Mouse (Mus musculus): ENCODE measurements around the gene Asic3. TPM values are rescaled to one million over a fixed set of nuclear protein-coding genes. Genes with fewer than 3 reads are reported as not detected.

Asic3 gene
- polyA plus RNA-seq, 1 experiment: 2.3 TPM

- Histone ChIP-seq H3K4me1 (ENCODE audit: control insufficient read depth, insufficient read depth, low read length) (no peaks in the 10 kb centered on the region), H3K4me3 (ENCODE audit: insufficient read depth, low read length) (no peak overlapping the region), H3K27ac (ENCODE audit: insufficient read depth, low read length) (no peak overlapping the region)
- TF ChIP-seq CTCF (IDR thresholded peaks at IDR 0.05; ENCODE audit: borderline replicate concordance, insufficient read depth, low read length) (no peak), POLR2A (IDR thresholded peaks at IDR 0.05; ENCODE audit: low read depth, low read length) (0 out of 2 replicates have a peak, but pooled peaks have one; percentile 17)
These were observed 3.1 kb downstream of the Asic3 start for GRCm38 (mm10) chr5:24416222-24416736.

- TF ChIP-seq POLR2A (IDR thresholded peaks at IDR 0.05; ENCODE audit: low read depth, low read length) (no peak), CTCF (IDR thresholded peaks at IDR 0.05; ENCODE audit: borderline replicate concordance, insufficient read depth, low read length) (no peak)
- no peak overlapping the region for H3K4me3 ChIP-seq (ENCODE audit: insufficient read depth, low read length)
- H3K4me1 ChIP-seq (ENCODE audit: control insufficient read depth, insufficient read depth, low read length): no peaks in the 10 kb centered on the region
- no peak overlapping the region for H3K27ac ChIP-seq (ENCODE audit: insufficient read depth, low read length)
These were observed 4.4 kb downstream of the Asic3 start for GRCm38 (mm10) chr5:24417587-24417986.

- TF ChIP-seq POLR2A (IDR thresholded peaks at IDR 0.05; ENCODE audit: low read depth, low read length) (no peak), CTCF (IDR thresholded peaks at IDR 0.05; ENCODE audit: borderline replicate concordance, insufficient read depth, low read length) (no peak)
- Histone ChIP-seq H3K4me3 (ENCODE audit: insufficient read depth, low read length) (no peak overlapping the region), H3K27ac (ENCODE audit: insufficient read depth, low read length) (no peak overlapping the region), H3K4me1 (ENCODE audit: control insufficient read depth, insufficient read depth, low read length) (no peaks in the 10 kb centered on the region)
These were observed 7.2 kb downstream of the Asic3 start for GRCm38 (mm10) chr5:24420381-24420780.

- TF ChIP-seq POLR2A (IDR thresholded peaks at IDR 0.05; ENCODE audit: low read depth, low read length) (peak; percentile 86), CTCF (IDR thresholded peaks at IDR 0.05; ENCODE audit: borderline replicate concordance, insufficient read depth, low read length) (no peak)
- H3K4me1 ChIP-seq (ENCODE audit: control insufficient read depth, insufficient read depth, low read length): peaks cover 4% of the 10 kb centered on the region
- H3K27ac ChIP-seq (ENCODE audit: insufficient read depth, low read length): peak within 1 kb of the TSS; percentile 84
- H3K4me3 ChIP-seq (ENCODE audit: insufficient read depth, low read length): peak within 1 kb of the TSS; percentile 83
These were observed 10.2 kb downstream of the Asic3 start, which contains the start of the genes Cdk5 and Slc4a2 for GRCm38 (mm10) chr5:24423129-24424003. Gene Cdk5, minus strand, starts transcription at chr5:24423530. Gene Slc4a2, plus strand, starts transcription at chr5:24423837.

- H3K4me1 ChIP-seq (ENCODE audit: control insufficient read depth, insufficient read depth, low read length): peaks cover 4% of the 10 kb centered on the region
- peak overlapping the region; percentile 39 for H3K4me3 ChIP-seq (ENCODE audit: insufficient read depth, low read length)
- no peak for TF ChIP-seq CTCF (IDR thresholded peaks at IDR 0.05; ENCODE audit: borderline replicate concordance, insufficient read depth, low read length)
- TF ChIP-seq POLR2A (IDR thresholded peaks at IDR 0.05; ENCODE audit: low read depth, low read length): no peak; the same call in 1 of the 2 replicates
- H3K27ac ChIP-seq (ENCODE audit: insufficient read depth, low read length): peak overlapping the region; percentile 84
These were observed 11.0 kb downstream of the Asic3 start for GRCm38 (mm10) chr5:24424004-24424781.

GRCm38 (mm10) chr5:24424861-24425411, 11.7 kb downstream of the Asic3 start:
- Histone ChIP-seq H3K27ac (ENCODE audit: insufficient read depth, low read length) (peak overlapping the region; percentile 84), H3K4me1 (ENCODE audit: control insufficient read depth, insufficient read depth, low read length) (peaks cover 4% of the 10 kb centered on the region), H3K4me3 (ENCODE audit: insufficient read depth, low read length) (peak overlapping the region; percentile 74)
- peak; percentile 50 for TF ChIP-seq POLR2A (IDR thresholded peaks at IDR 0.05; ENCODE audit: low read depth, low read length)
- TF ChIP-seq CTCF (IDR thresholded peaks at IDR 0.05; ENCODE audit: borderline replicate concordance, insufficient read depth, low read length): no peak

GRCm38 (mm10) chr5:24425421-24426036, 12.3 kb downstream of the Asic3 start:
- H3K27ac ChIP-seq (ENCODE audit: insufficient read depth, low read length): peak overlapping the region; percentile 59
- TF ChIP-seq POLR2A (IDR thresholded peaks at IDR 0.05; ENCODE audit: low read depth, low read length) (peak; percentile 36; the same call in 1 of the 2 replicates), CTCF (IDR thresholded peaks at IDR 0.05; ENCODE audit: borderline replicate concordance, insufficient read depth, low read length) (no peak)
- peaks cover 4% of the 10 kb centered on the region for H3K4me1 ChIP-seq (ENCODE audit: control insufficient read depth, insufficient read depth, low read length)
- H3K4me3 ChIP-seq (ENCODE audit: insufficient read depth, low read length): peak overlapping the region; percentile 74

GRCm38 (mm10) chr5:24426037-24426432, 12.8 kb downstream of the Asic3 start:
- Histone ChIP-seq H3K4me3 (ENCODE audit: insufficient read depth, low read length) (peak overlapping the region; percentile 74), H3K4me1 (ENCODE audit: control insufficient read depth, insufficient read depth, low read length) (peaks cover 4% of the 10 kb centered on the region), H3K27ac (ENCODE audit: insufficient read depth, low read length) (peak overlapping the region; percentile 59; the same call in 1 of the 2 replicates)
- TF ChIP-seq POLR2A (IDR thresholded peaks at IDR 0.05; ENCODE audit: low read depth, low read length) (no peak), CTCF (IDR thresholded peaks at IDR 0.05; ENCODE audit: borderline replicate concordance, insufficient read depth, low read length) (no peak)

All from embryonic fibroblast, embryonic 13.5 days (primary cell).